Mouse (Mus musculus) embryo, embryonic 11 days (tissue): ENCODE results near the gene Dctpp1.

Source experiments
- DNase-seq: peaks from one replicate; pipeline ENCODE4 v3.0.0-alpha.2; 2015

Gene Dctpp1

DNA sequence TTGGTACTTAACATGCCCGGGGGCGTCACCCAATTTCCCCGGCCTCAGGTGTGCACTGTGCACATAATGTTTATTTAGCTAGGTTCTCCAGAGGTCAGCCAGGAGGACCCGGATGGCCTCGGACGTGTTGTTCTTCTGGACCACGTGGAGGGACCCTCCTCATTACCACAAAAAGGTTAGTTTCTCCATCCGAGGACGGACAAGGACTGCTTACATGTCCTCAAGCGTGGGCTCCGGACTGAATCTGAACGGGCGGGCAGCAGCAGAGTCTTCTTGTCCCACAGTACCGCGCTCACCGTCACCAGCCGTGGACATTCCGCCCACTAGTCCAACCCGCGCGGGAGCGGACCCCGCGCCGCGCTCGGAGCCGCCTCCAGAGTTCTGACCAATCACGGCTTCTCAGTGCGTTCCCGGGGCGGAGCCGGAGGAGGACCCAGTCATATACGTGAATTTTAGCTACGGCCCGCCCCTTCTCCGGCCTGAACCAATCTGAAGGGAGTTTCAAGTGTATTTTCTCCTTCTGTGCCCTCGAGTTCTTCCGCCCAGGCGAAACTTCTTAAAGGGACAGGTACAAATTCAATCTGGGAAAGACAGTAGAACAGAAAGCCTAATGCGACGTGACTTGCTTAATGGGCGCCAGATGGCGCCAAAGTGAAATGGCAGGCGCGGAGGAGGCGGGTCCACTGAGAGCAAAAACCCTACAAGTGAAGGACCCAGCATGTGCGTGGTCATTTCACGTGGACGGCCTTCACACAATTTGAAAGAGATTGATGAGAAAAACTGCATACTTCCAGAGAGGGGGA, at the start of gene Dctpp1:
Gene Dctpp1, minus strand, starts transcription at position 401 of the 803 bp plus-strand sequence.
- peak; percentile 98 for DNase-seq

DNA sequence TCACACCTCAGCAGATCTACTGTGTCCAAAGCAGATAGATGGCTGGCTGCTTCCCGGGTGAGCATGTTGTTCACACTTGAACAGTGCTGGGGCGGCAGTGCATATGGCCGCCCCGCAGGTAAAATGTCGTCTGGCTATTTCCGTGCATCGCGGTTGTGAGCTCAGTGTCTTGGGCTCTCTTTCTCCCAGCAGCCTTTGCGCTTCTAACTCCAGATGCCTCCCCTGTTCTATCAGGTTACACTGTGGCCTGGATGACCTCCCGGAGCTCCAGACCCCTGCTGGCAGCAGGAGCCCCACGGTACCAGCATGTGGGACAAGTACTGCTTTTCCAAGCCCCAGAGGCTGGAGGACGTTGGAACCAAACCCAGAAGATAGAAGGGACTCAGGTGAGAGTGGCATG, 49.4 kb upstream of the Dctpp1 start:
- no peak for DNase-seq

GRCm38 (mm10) chr7:127308887-127309286, 48.4 kb upstream of the Dctpp1 start:
- DNase-seq = peak; percentile 70

DNA sequence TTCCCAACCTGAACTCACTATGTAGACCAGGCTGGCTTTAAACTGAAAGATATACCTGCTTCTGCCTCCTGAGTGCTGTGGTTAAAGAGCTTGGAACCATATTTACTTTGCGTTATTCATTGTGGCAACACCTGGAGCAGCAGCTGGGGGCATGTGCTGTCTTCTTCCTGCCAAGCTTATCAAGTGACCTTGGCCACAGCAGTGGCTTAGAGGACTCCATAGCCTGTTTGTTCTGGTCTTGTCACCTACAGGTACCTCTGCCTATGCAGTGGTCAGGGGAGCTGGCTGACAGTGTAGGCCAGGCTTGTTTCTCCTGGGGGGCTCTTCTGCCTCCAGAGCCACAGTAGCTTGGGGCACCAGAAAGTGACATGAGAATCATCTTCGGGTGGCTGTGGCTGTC, 47.9 kb upstream of the Dctpp1 start:
- DNase-seq = no peak

DNA sequence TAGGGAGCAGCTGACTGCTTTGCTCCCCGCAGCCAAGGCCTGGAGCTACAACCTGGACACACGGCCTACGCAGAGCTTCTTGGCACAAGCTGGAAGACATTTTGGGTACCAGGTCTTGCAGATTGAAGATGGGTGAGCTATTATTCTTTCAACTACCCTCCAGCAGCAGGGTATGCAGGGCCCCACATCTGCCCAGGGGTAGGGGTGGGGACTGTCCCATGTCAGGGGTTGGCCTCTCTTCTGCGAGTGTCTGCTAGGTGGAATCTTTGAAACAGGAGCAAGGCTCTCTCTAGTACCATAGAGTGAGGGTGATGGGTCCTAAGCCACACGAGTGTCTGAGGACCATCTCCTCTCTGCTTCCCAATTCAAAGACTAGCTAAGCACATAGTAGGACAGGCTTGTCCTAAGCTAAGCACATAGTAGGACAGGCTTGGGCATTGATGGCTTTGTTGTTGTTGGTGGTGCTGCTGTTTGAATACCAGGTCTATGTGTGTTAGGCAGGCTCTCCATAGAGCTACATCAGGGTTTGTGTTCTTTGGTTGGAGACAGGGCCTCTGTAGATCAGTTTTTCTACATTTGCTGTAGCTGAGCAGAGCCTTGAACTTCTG, 37.2 kb upstream of the Dctpp1 start:
- no peak for DNase-seq

DNA sequence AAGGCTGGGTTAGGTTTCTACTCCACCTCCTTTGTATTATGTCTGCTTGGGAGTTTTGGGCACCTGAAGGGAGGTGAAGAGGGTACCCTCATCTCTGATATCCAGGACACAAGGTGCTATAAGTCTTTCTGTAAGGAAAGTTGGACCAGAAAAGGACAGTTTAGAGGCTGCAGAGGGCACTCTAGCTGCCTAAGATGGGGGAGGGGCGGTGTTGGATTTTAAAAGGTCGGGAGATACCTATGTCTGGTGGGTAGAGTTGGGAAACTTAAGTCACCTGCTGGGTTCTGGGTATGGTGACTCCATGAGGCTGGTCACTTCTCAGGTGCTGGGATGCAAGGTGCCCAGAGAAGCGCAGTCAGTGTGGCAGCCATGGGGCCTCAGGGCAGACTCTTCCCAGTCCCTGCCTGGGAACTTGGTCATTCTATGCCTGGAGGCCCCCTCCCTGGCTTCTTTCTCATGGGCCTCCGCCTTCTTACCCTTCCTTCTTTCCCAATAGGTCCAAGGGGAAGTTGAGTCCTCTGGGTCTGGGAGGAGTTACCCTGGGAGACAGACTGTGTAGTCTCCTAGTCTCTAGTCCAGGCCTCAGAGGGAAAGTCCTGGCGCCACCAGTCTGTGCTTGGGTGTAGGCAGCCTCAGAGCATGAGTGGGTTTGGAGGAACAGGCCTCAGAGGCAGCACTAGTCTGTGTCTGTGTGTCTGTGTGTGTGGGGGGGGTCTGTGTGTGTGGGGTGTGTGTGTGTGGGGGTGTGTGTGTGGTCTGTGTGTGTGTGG, 36.5 kb upstream of the Dctpp1 start:
- DNase-seq = no peak

- no peak for DNase-seq
Observed at GRCm38 (mm10) chr7:127296098-127296497, 35.6 kb upstream of the Dctpp1 start, which contains the start of gene Itgal. TSS of gene Itgal (plus strand) at chr7:127296260.

DNA sequence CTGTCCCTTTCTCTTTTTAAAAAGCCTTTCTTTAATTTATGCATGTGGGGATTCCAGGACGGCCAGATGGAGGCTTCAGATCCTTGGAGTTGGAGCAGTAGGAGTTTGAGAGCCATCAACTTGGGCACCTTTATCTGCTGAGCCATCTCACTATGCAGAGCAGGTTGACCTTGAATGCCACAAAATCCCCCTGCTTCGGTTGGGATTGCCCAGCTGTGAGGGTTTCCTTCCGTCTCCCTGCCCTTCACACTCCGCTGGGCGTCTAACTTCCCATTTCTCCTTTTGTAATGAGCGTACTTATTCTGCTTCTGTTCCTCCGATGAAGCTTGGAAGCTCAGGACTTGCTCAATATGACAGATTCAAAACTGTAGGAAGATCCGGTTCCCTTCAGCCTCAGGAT, 29.6 kb upstream of the Dctpp1 start:
- DNase-seq = no peak

- no peak for DNase-seq
Observed at GRCm38 (mm10) chr7:127289306-127289705, 28.8 kb upstream of the Dctpp1 start.

DNA sequence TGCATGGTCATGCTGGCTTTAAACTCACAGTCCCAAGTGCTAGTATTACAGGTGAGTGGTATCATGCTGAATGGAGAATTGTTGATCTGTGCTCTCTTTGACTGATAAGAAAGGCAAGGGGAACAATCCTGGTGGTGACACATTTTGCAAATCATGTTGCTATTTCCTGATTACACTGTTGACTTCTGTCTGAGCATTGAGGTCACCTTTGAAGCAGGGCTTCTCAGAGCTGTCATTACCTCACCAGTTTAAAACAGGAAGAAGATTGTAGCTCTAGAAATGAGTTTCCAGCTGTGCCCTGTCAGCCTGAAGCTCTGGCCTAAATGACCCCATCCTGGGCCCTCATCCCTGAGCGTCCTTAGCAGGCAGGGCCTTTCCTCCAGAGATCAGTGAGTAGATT, 27.4 kb upstream of the Dctpp1 start:
- no peak for DNase-seq

GRCm38 (mm10) chr7:127285154-127285553, 24.6 kb upstream of the Dctpp1 start:
- no peak for DNase-seq

DNA sequence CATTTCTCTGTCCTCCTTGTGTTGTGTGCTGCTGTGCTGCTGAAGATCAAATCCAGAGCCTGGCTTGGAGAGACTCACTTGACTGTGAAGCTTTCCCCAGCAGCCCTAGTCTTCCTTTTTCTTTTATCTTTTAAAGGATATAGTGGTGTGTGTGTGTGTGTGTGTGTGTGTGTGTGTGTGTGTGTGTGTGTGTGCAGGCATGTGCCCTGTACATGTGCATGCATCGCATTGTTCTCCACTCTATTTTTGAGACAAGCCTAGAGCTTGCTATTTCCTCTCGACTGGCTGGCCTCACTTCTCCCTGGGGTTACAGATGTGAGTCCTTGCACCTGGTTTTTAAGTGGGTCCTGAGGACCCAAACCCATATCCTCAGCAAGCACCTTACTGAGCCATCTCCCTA, 21.7 kb upstream of the Dctpp1 start:
- DNase-seq = no peak

- no peak for DNase-seq
Observed at GRCm38 (mm10) chr7:127281114-127281513, 20.6 kb upstream of the Dctpp1 start.

- no peak for DNase-seq
Observed at GRCm38 (mm10) chr7:127280092-127280491, 19.6 kb upstream of the Dctpp1 start.

DNA sequence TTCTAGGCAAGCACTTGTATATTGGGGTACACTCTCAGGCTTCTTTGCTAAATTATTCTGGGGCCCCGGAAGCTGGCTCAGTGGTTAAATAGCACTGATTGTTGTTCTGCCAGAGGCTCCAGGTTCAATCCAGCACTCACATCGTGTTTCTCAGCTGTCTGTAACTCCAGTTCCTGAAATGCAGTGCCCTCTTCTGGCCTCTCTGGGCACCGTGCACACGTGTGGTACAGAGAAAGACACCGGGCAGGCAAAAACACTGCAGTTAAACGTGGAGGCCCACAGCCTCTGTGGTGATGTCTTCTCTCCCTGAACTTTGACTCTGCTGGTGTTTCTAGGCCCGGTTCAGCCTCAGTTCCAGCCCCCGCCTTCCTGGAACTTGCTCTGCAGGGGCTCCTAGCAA, 17.8 kb upstream of the Dctpp1 start:
- DNase-seq = peak; percentile 67

GRCm38 (mm10) chr7:127276519-127276961, 16.0 kb upstream of the Dctpp1 start:
- DNase-seq = no peak

DNA sequence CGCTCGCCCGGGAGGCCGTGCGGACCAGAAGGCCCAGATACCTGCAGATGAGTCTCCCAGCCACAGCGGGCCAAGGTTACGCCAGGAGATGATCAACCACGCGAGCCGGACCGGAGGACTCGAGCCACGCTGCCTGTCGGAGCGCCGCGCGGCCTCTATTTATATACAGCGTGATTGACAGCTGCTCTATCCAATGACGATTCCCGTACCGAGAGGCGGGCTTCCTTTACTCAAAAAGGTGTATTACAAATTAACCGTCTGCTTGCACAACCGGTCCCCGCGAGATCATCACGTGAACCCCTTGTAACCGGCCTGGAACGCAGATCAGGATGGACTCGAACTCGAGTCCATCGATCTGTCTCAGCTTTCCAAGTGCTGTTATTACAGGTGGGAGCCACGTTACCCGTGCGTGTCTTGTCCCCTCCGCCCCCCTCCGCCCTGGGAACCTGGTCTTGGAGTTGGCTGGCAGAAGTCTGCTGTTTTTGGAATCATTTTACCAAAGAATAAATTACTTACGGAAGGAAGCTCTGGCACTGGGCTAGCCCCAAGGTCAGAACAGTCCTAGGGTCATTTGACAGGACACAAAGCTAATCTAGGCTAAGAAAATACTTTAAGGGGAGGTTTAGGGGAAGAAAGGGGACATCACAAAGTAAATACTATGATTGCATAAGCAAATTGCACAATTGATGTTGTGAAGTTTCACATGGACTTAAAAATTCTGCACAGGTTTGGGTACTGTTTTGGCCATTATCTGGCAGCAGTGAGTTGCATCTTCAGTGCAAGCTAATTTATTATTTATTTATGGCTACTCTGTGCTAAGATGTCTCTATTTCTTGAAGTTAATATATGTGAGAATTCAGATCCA, 13.6 kb upstream of the Dctpp1 start, which contains the start of gene Sephs2:
Gene Sephs2, minus strand, starts transcription at position 131 of the 865 bp plus-strand sequence.
- peak; percentile 93 for DNase-seq

DNA sequence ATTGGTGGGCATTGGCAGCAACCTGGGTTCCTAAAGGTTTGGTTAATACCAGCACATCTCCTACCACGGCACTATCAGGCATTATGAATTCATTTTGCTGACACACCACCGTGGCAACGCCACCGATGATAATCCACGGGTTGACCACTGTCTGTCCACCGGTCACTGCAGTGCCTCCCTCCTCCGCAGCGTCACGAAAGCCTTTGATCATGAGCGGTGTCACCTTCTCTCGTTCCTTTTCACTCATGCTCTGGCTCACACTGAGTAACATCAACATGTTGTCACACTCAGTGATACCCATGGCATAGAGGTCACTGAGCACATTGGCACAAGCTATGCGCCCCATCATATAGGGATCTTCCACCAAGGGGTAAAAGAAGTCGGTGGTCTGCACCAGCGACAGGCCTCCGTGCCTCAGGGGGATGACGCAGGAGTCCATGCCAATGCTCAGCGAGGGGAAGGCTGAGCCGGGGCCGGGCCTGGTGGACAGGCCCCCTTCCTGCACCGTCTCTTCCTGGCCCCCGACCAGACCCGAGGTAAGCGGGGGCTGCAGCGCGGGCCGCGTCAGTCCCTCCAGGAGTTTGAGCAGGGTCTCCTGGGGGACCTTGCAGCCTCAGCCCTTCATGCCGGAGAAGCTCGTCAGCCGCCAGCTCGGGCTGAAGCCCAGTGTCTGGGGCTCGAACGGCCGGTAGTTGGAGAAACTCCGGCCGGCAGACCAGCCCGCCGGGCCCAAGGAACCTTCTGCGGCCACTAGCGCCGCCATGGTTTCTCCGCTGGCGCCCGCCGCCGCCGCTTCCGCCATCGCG, 12.8 kb upstream of the Dctpp1 start:
- DNase-seq = peak; percentile 59

DNA sequence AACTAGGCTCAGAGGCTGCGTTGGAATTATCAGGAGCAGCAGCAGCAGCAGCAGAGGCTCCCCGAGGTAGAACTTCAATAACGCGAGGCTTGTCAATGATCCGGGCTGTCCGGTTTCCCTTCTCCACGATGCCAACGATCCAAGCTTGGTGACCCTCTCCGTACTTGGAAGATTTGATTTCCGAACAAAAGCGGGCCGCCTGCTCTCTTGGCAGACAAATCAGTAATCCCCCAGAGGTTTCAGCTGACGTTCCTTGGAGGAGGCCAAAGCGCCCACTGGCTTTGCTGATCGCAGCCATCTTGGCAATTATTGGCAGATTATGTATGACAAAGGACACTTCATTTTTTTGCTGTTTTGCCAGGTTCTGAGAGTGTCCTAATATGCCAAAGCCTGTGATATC, 12.1 kb upstream of the Dctpp1 start:
- no peak for DNase-seq

GRCm38 (mm10) chr7:127271093-127271492, 10.6 kb upstream of the Dctpp1 start:
- no peak for DNase-seq

DNA sequence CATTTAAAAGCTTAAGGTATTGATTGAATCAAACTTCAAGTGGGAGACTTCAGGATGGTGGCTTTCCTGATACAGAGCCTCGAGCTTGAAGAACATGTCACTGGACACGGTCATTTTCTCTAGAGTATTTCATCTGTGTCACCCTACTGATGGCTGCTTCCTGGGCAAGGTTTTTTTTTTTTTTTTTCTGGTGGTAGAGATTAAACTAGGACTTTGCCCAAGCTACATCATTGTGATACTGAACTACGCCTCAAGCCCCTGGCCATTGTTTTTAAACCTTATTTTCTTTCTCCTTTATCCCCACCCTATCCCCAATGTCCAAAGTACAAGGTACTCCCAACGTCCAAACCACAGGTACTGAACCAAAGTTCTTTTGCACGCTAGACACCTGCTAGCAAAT, 10.2 kb upstream of the Dctpp1 start:
- DNase-seq = no peak

DNA sequence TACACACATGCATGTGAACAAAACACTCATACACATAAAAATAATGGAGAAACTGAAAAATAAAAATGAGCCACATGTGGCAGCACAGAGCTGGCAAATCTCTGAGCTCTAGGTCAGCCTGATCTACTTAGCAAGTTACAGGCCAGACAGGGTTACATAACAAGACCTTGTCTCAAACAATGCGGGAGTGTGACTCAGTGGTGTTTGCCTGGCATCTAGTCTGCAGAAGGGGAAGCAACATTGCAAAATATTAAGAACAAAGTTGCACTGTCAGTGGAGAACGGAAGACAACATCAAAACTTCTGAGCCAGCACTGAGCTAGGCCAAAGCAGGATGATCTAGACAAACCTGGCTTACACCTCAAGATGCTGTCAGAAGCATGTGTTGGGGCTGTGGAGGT, 9.7 kb upstream of the Dctpp1 start:
- DNase-seq = no peak
